Mouse (Mus musculus) kidney, adult 2 months (tissue): ENCODE data around the gene Metap1. TPM values are rescaled to one million over a fixed set of nuclear protein-coding genes. Genes with fewer than 3 reads are reported as not detected.

ENCODE experiments used
- DNase-seq: peaks from one replicate; pipeline ENCODE4 v3.0.0; 2021
- H3K27ac ChIP-seq: fragments of 200-500 bp; 2 replicates; pipeline ENCODE4 v1.5.1; 2012; ENCODE audit warnings: low read depth, low read length, control low read depth, inconsistent platforms; ENCODE audit not compliant: insufficient read depth
- H3K27me3 ChIP-seq: fragments of 200-500 bp; replicated peaks from 2 replicates; pipeline ENCODE4 v1.6.1; 2012; ENCODE audit warnings: mild to moderate bottlenecking, moderate library complexity, low read length, inconsistent platforms; ENCODE audit not compliant: control insufficient read depth, insufficient read depth
- H3K36me3 ChIP-seq: fragments of 200-500 bp; 2 replicates; pipeline ENCODE4 v1.6.1; 2012; ENCODE audit warnings: mild to moderate bottlenecking, moderate library complexity, low read length, inconsistent platforms; ENCODE audit not compliant: control insufficient read depth, insufficient read depth
- H3K4me1 ChIP-seq: fragments of 200-500 bp; 2 replicates; pipeline ENCODE4 v1.6.1; 2011; ENCODE audit warnings: low read length; ENCODE audit not compliant: control insufficient read depth, insufficient read depth
- H3K4me3 ChIP-seq: fragments of 200-500 bp; 2 replicates; pipeline ENCODE4 v1.5.1; 2011; ENCODE audit warnings: mild to moderate bottlenecking, low read depth, low read length, control low read depth; ENCODE audit not compliant: insufficient read depth
- CTCF ChIP-seq: fragments of 200-500 bp; conservative IDR thresholded peaks from 2 replicates; pipeline ENCODE4 v1.5.1; 2011; ENCODE audit warnings: low read depth, mild to moderate bottlenecking, control low read depth, low read length, moderate library complexity, mixed read lengths; ENCODE audit not compliant: insufficient read depth, insufficient read length
- POLR2A ChIP-seq: fragments of 200-500 bp; IDR thresholded peaks from one replicate; pipeline ENCODE4 v1.6.1; 2011; ENCODE audit warnings: low read depth, low read length, control low read depth
- WGBS: fragments of 180-500 bp; shearing (Covaris S2); methylation state at CpG from one replicate; pipeline ENCODE4 v1.1.7; 2018; 5-methylcytosine and 5-hydroxymethylcytosine counted together
- polyA plus RNA-seq: library from polyadenylated mRNA; depleted of rRNA; stranded (reverse); fragments of >200 nt; gene quantifications from 2 replicates; pipeline ENCODE4 v1.2.3, GENCODE M21; 2012

Metap1 gene
- polyA plus RNA-seq, 1 experiment = 22.6 TPM

DNA sequence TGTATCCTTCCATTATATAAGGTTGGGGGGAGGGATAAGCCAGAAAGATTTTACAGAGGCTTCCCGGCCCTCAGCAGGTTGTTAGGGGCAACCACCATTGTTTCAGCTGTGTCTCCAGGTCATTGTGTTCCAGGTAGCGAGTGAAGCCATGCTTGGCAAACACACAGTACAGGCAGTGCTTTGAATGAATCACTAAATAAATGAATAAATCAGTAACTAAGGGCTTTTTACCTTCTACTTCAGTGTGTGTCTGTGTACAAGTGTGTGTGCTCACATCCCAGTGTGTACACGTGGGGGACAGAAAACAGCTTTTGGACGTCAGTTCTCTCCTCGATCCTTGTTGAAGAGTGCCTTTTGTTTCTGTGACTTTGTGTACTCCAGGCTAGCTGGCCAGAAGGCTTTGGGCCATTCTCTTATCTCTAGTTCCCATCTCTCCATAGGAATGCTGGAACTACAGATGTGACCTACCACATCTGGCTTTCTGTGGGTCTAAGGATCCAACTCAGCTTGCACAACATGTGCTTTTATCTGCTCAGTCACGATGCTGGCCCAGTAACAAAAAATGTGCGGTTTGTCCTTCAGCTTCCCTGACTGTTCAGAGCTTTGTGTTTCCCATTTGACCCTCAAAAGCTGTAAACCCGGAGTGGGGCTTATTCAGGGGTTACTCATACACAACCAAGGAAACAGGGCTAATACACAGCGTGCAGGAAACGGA lies 26.5 kb upstream of the Metap1 start:
- no peaks in the 10 kb centered on the region; the same call in 1 of the 2 replicates for H3K4me1 ChIP-seq
- DNase-seq = peak; percentile 24
- no peak for TF ChIP-seq POLR2A
- no peak for TF ChIP-seq CTCF
- H3K27ac ChIP-seq = no peak overlapping the region
- no peaks in the 10 kb centered on the region for H3K27me3 ChIP-seq
- H3K4me3 ChIP-seq = no peak overlapping the region
- H3K36me3 ChIP-seq = no peaks in the 10 kb centered on the region
- WGBS = 52% methylated on average over 10 of the region's 10 CpGs

GRCm38 (mm10) chr3:138514749-138515148 lies 25.4 kb upstream of the Metap1 start:
- 78% methylated on average over 3 of the region's 3 CpGs for WGBS
- no peak for DNase-seq
- TF ChIP-seq CTCF = no peak
- no peak for TF ChIP-seq POLR2A

DNA sequence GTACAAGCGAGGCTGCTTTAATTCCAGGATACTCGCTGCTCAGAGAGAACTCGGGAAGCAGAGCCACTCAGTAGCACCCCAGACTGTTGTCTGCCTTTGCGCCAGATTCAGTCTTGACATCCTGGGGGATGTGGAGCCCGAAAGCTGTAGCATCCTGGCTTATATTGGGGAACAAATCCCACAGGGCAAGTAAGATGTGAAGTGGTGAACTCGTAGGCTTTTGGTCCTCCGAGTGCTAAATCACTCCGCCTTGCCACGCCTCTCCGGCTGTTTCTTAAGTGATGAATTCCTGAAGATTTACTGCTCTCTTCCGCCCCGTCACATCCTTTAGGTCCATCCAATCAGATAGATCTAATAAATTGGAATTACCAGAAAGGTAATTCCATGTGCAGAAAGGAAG lies 23.9 kb upstream of the Metap1 start:
- peak overlapping the region; percentile 42 for H3K4me3 ChIP-seq
- TF ChIP-seq CTCF (no peak), POLR2A (no peak)
- WGBS = 43% methylated on average over 12 of the region's 12 CpGs

More at GRCm38 (mm10) chr3:138514749-138515148, 25.4 kb upstream of the Metap1 start:
- H3K4me3 ChIP-seq = no peak overlapping the region
- no peaks in the 10 kb centered on the region; the same call in 1 of the 2 replicates for H3K4me1 ChIP-seq
- no peaks in the 10 kb centered on the region for H3K36me3 ChIP-seq
- no peak overlapping the region for H3K27ac ChIP-seq
- H3K27me3 ChIP-seq = no peaks in the 10 kb centered on the region

GRCm38 (mm10) chr3:138510471-138510870 lies 21.2 kb upstream of the Metap1 start:
- TF ChIP-seq POLR2A (no peak), CTCF (no peak)
- no peak overlapping the region for H3K4me3 ChIP-seq
- 55% methylated on average over 5 of the region's 5 CpGs for WGBS
- no peaks in the 10 kb centered on the region for H3K27me3 ChIP-seq
- no peaks in the 10 kb centered on the region for H3K4me1 ChIP-seq
- no peak for DNase-seq
- no peaks in the 10 kb centered on the region for H3K36me3 ChIP-seq
- H3K27ac ChIP-seq = no peak overlapping the region

More for the DNA sequence above, 23.9 kb upstream of the Metap1 start:
- Histone ChIP-seq H3K36me3 (no peaks in the 10 kb centered on the region), H3K4me1 (no peaks in the 10 kb centered on the region; the same call in 1 of the 2 replicates), H3K27me3 (no peaks in the 10 kb centered on the region), H3K27ac (no peak overlapping the region)
- DNase-seq = peak; percentile 22

DNA sequence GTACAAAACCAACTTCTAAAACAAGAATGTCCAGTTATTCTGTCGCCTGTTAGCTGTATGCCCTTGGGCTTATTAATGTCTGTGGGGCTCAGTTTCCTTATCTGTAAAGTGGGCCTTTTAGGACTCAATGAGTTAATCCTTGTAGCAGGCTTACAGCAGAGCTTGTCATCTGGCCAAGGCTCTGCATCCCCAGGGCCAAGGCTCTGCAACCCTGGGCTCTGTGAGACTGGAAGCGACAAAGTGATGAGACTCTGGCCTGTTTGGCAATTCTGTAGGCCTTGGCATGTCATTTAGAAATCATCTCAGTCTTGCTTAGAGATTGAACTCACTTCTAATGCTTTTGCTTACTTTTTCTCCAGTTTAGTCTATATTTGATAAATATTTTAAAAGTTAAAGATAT lies 20.3 kb upstream of the Metap1 start:
- TF ChIP-seq CTCF (no peak), POLR2A (no peak)
- no peak overlapping the region for H3K27ac ChIP-seq
- no peak for DNase-seq
- no peak overlapping the region for H3K4me3 ChIP-seq
- 87% methylated on average over 2 of the region's 2 CpGs for WGBS
- H3K4me1 ChIP-seq = no peaks in the 10 kb centered on the region
- no peaks in the 10 kb centered on the region for H3K36me3 ChIP-seq
- H3K27me3 ChIP-seq = no peaks in the 10 kb centered on the region

- Histone ChIP-seq H3K36me3 (no peaks in the 10 kb centered on the region), H3K4me1 (no peaks in the 10 kb centered on the region), H3K4me3 (no peak overlapping the region), H3K27me3 (no peaks in the 10 kb centered on the region), H3K27ac (no peak overlapping the region)
- no peak for TF ChIP-seq CTCF
- no peak for TF ChIP-seq POLR2A
- 49% methylated on average over 6 of the region's 6 CpGs for WGBS
- DNase-seq = peak; percentile 64
Observed at GRCm38 (mm10) chr3:138506749-138507148, 17.4 kb upstream of the Metap1 start.

- H3K27ac ChIP-seq = no peak overlapping the region
- H3K4me3 ChIP-seq = no peak overlapping the region
- 89% methylated on average over 11 of the region's 11 CpGs for WGBS
- DNase-seq = no peak
- no peaks in the 10 kb centered on the region; the same call in 1 of the 2 replicates for H3K27me3 ChIP-seq
- H3K4me1 ChIP-seq = no peaks in the 10 kb centered on the region
- H3K36me3 ChIP-seq = no peaks in the 10 kb centered on the region
- no peak for TF ChIP-seq POLR2A
- no peak for TF ChIP-seq CTCF
Observed at GRCm38 (mm10) chr3:138503754-138504153, 14.4 kb upstream of the Metap1 start.
